Mouse (Mus musculus) CH12.LX (cell line): ENCODE data around the gene 4931406P16Rik. TPM values are rescaled to one million over a fixed set of nuclear protein-coding genes. Genes with fewer than 3 reads are reported as not detected.

Source experiments
- DNase-seq: peaks from one replicate; pipeline ENCODE4 v3.0.0-alpha.2; 2013; ENCODE audit errors: extremely low read depth
- H3K27ac ChIP-seq: 2 replicates; pipeline ENCODE4 v1.5.1; 2012; ENCODE audit warnings: low read depth, mild to moderate bottlenecking, control low read depth, moderate library complexity; ENCODE audit not compliant: insufficient read depth
- H3K27me3 ChIP-seq: replicated peaks from 2 replicates; pipeline ENCODE3; 2012; ENCODE audit warnings: inconsistent platforms
- H3K36me3 ChIP-seq, 2 experiments: replicated peaks in 1 of 2; 2 replicates each; pipeline versions ENCODE3 to v1.6.1; 2012; ENCODE audit warnings: inconsistent platforms in 1 of 2, low read length in 1 of 2, mild to moderate bottlenecking in 1 of 2, mixed read lengths in 1 of 2, moderate library complexity in 1 of 2; ENCODE audit not compliant: control insufficient read depth in 1 of 2, insufficient read depth in 1 of 2
- H3K4me1 ChIP-seq, 2 experiments: 2 replicates each; pipeline ENCODE4 v1.6.1; 2012; ENCODE audit warnings: inconsistent platforms in 1 of 2, moderate library complexity in 1 of 2; ENCODE audit not compliant: insufficient read depth in 2 of 2, control insufficient read depth in 1 of 2
- H3K4me2 ChIP-seq: 2 replicates; pipeline ENCODE4 v1.6.1; 2012; ENCODE audit warnings: low read depth, mild to moderate bottlenecking, control low read depth; ENCODE audit not compliant: poor library complexity, insufficient read depth, severe bottlenecking
- H3K4me3 ChIP-seq, 3 experiments: fragments of 150-350 bp in 1 of 3; sonication (generic) in 1 of 3; replicated peaks in 1 of 3; 2 replicates each; pipeline versions ENCODE3 to v1.5.1; 2011 to 2012; ENCODE audit warnings: low read depth in 2 of 3, low read length in 2 of 3, mild to moderate bottlenecking in 2 of 3, moderate library complexity in 2 of 3, control low read depth in 1 of 3, improper control_type of control experiment in 1 of 3, inconsistent platforms in 1 of 3, mixed read lengths in 1 of 3; ENCODE audit not compliant: poor library complexity in 1 of 3
- H3K79me2 ChIP-seq: replicated peaks from 2 replicates; pipeline ENCODE4 v1.6.1; 2012; ENCODE audit warnings: mild to moderate bottlenecking, moderate library complexity; ENCODE audit not compliant: control insufficient read depth, poor library complexity, insufficient read depth, severe bottlenecking; ENCODE audit errors: extremely low read depth
- H3K9ac ChIP-seq: 2 replicates; pipeline ENCODE4 v1.6.1; 2012; ENCODE audit warnings: low read depth, mild to moderate bottlenecking, control low read depth, moderate library complexity; ENCODE audit not compliant: insufficient read depth
- H3K9me3 ChIP-seq: replicated peaks from 2 replicates; pipeline ENCODE3; 2012; ENCODE audit warnings: low read length, inconsistent platforms, mixed read lengths
- BHLHE40 ChIP-seq: IDR thresholded peaks from 2 replicates; pipeline ENCODE4 v1.6.1; 2011; ENCODE audit warnings: mild to moderate bottlenecking, low read depth, low read length, improper control_type of control experiment
- CHD1 ChIP-seq: IDR thresholded peaks from 2 replicates; pipeline ENCODE4 v1.6.1; 2012; ENCODE audit warnings: low read depth, low read length, improper control_type of control experiment, inconsistent platforms
- CHD2 ChIP-seq: IDR thresholded peaks from 2 replicates; pipeline ENCODE4 v1.6.1; 2011; ENCODE audit warnings: low read length, improper control_type of control experiment
- CTCF ChIP-seq, 2 experiments: IDR thresholded peaks in 1 of 2; conservative IDR thresholded peaks in 1 of 2; 2 replicates each; pipeline ENCODE4 v1.5.1; 2011 to 2012; ENCODE audit warnings: low read depth in 2 of 2, low read length in 2 of 2, improper control_type of control experiment in 1 of 2, inconsistent platforms in 1 of 2, mild to moderate bottlenecking in 1 of 2, moderate library complexity in 1 of 2
- E2F4 ChIP-seq: IDR thresholded peaks from 2 replicates; pipeline ENCODE4 v1.6.1; 2011; ENCODE audit warnings: low read depth, low read length, improper control_type of control experiment; ENCODE audit not compliant: insufficient replicate concordance
- ELF1 ChIP-seq: IDR thresholded peaks from 2 replicates; pipeline ENCODE4 v1.6.1; 2014; ENCODE audit warnings: low read depth, mild to moderate bottlenecking, inconsistent platforms, low read length, improper control_type of control experiment
- EP300 ChIP-seq: IDR thresholded peaks from 2 replicates; pipeline ENCODE4 v1.6.1; 2011; ENCODE audit warnings: low read length, improper control_type of control experiment
- ETS1 ChIP-seq: conservative IDR thresholded peaks from 2 replicates; pipeline ENCODE4 v1.6.1; 2012; ENCODE audit warnings: low read depth, mild to moderate bottlenecking, inconsistent platforms, low read length, improper control_type of control experiment, moderate library complexity
- GABPA ChIP-seq: IDR thresholded peaks from 2 replicates; pipeline ENCODE4 v1.6.1; 2012; ENCODE audit warnings: low read depth, low read length, improper control_type of control experiment, inconsistent platforms; ENCODE audit not compliant: insufficient replicate concordance
- IRF4 ChIP-seq: IDR thresholded peaks from 2 replicates; pipeline ENCODE4 v1.6.1; 2014; ENCODE audit warnings: low read depth, mild to moderate bottlenecking, inconsistent platforms, low read length, improper control_type of control experiment
- JUND ChIP-seq: conservative IDR thresholded peaks from 2 replicates; pipeline ENCODE4 v1.6.1; 2011; ENCODE audit warnings: low read depth, low read length, improper control_type of control experiment
- MAFK ChIP-seq: IDR thresholded peaks from 2 replicates; pipeline ENCODE4 v1.6.1; 2011; ENCODE audit warnings: low read length, improper control_type of control experiment; ENCODE audit not compliant: insufficient replicate concordance
- MYC ChIP-seq: IDR thresholded peaks from 2 replicates; pipeline ENCODE4 v1.6.1; 2011; ENCODE audit warnings: low read depth, mild to moderate bottlenecking, improper control_type of control experiment, low read length
- NRF1 ChIP-seq: IDR thresholded peaks from 2 replicates; pipeline ENCODE4 v1.6.1; 2014; ENCODE audit warnings: low read depth, mild to moderate bottlenecking, inconsistent platforms, low read length, improper control_type of control experiment, moderate library complexity
- PAX5 ChIP-seq: IDR thresholded peaks from 2 replicates; pipeline ENCODE4 v1.6.1; 2012; ENCODE audit warnings: low read length, inconsistent platforms, mixed read lengths
- POLR2A ChIP-seq: IDR thresholded peaks from 2 replicates; pipeline ENCODE4 v1.6.1; 2011; ENCODE audit warnings: low read depth, mild to moderate bottlenecking, improper control_type of control experiment, low read length
- POLR2AphosphoS2 ChIP-seq: IDR thresholded peaks from 2 replicates; pipeline ENCODE4 v1.6.1; 2011; ENCODE audit warnings: low read depth, low read length, improper control_type of control experiment
- RAD21 ChIP-seq: IDR thresholded peaks from 2 replicates; pipeline ENCODE4 v1.6.1; 2011; ENCODE audit warnings: low read depth, mild to moderate bottlenecking, low read length, improper control_type of control experiment, moderate library complexity
- SMC3 ChIP-seq: IDR thresholded peaks from 2 replicates; pipeline ENCODE4 v1.6.1; 2011; ENCODE audit warnings: low read depth, low read length, improper control_type of control experiment
- TBP ChIP-seq: conservative IDR thresholded peaks from 2 replicates; pipeline ENCODE4 v1.6.1; 2011; ENCODE audit warnings: low read depth, low read length, improper control_type of control experiment
- UBTF ChIP-seq: IDR thresholded peaks from 2 replicates; pipeline ENCODE4 v1.6.1; 2012; ENCODE audit warnings: low read depth, mild to moderate bottlenecking, inconsistent platforms, low read length, improper control_type of control experiment, moderate library complexity
- USF1 ChIP-seq: IDR thresholded peaks from 2 replicates; pipeline ENCODE4 v1.6.1; 2014; ENCODE audit warnings: low read depth, mild to moderate bottlenecking, inconsistent platforms, low read length, improper control_type of control experiment
- ZMIZ1 ChIP-seq: IDR thresholded peaks from 2 replicates; pipeline ENCODE4 v1.6.1; 2012; ENCODE audit warnings: low read depth, mild to moderate bottlenecking, inconsistent platforms, low read length, improper control_type of control experiment
- ZNF384 ChIP-seq: IDR thresholded peaks from 2 replicates; pipeline ENCODE4 v1.6.1; 2012; ENCODE audit warnings: low read depth, low read length, improper control_type of control experiment, inconsistent platforms
- dilution Hi-C: fragments of 300-500 bp; cut with MboI; formaldehyde crosslinking; loops from 2 replicates; pipeline ENCODE4 v1.14.3; 2020; ENCODE audit warnings: low sequenced_read_pairs; ENCODE audit not compliant: extremely low pct_unique_long_range_greater_than_20kb, extremely low pct_ligation_motif_present
- in situ Hi-C: fragments of 300-500 bp; cut with MboI; formaldehyde crosslinking; loops from 3 replicates; pipeline ENCODE4 v1.14.3; 2019; ENCODE audit warnings: low sequenced_read_pairs, low pct_ligation_motif_present, low pct_unique_long_range_greater_than_20kb, mixed read lengths
- polyA plus RNA-seq: library from polyadenylated mRNA; unstranded; fragments of >175 nt; gene quantifications from 2 replicates; pipeline ENCODE4 v1.2.1, GENCODE M21; 2012; ENCODE audit warnings: low read depth; ENCODE audit not compliant: insufficient read length
- total RNA-seq, 2 experiments: library from RNA; depleted of rRNA; stranded (reverse); fragments of 300-350 nt in 1 of 2; fragments of >200 nt in 1 of 2; gene quantifications; 2 replicates each; pipeline ENCODE4 v1.2.3; 2012 to 2014

4931406P16Rik gene
- total and polyA plus RNA-seq, 3 experiments: 10.0 to 15.6 (median 11.7) TPM

- TF ChIP-seq CHD2: no peak
These were observed 116.9 kb downstream of the 4931406P16Rik start, which contains the start of gene Pdcd2l (continued) for GRCm38 (mm10) chr7:34196132-34197128.

- H3K27ac ChIP-seq: no peak overlapping the region
- peak; percentile 41 for DNase-seq
- 0 out of 2 replicates have a peak, but pooled peaks cover 8% of the 10 kb centered on the region for H3K79me2 ChIP-seq
- H3K4me2 ChIP-seq: peak overlapping the region; percentile 68
- peaks cover 16 to 35% of the 10 kb centered on the region in 2 experiments for H3K36me3 ChIP-seq
- H3K27me3 ChIP-seq: no peaks in the 10 kb centered on the region
- in situ Hi-C loops: no loop called here
- H3K9me3 ChIP-seq: no peaks in the 10 kb centered on the region
- TF ChIP-seq ETS1 (no peak), ZMIZ1 (no peak), UBTF (no peak), BHLHE40 (no peak), NRF1 (no peak), SMC3 (peak; percentile 27; the same call in 1 of the 2 replicates), EP300 (no peak), IRF4 (no peak), CTCF (conservative IDR thresholded peaks at IDR 0.05 in 1 of 2, IDR thresholded peaks at IDR 0.05 in 1 of 2; ENCODE audit: low read depth in 2 of 2, low read length in 2 of 2) (peak; percentile 35 to 57), ELF1 (no peak), CHD2 (no peak), USF1 (no peak), MAFK (no peak), RAD21 (peak; percentile 11; the same call in 1 of the 2 replicates)
- H3K4me1 ChIP-seq: peaks cover 2 to 16% of the 10 kb centered on the region in 2 experiments; a peak in 3 of 4 replicates
- dilution Hi-C loops: no loop called here
- peak overlapping the region; percentile 82 to 98 (median 94) for H3K4me3 ChIP-seq
- H3K9ac ChIP-seq: peak overlapping the region; percentile 79
These were observed 117.7 kb downstream of the 4931406P16Rik start for GRCm38 (mm10) chr7:34195632-34196031.

- Histone ChIP-seq H3K27ac (no peak overlapping the region), H3K4me1 (peaks cover 2 to 31% of the 10 kb centered on the region in 2 experiments; a peak in 3 of 4 replicates), H3K79me2 (0 out of 2 replicates have a peak, but pooled peaks cover 8% of the 10 kb centered on the region), H3K27me3 (no peaks in the 10 kb centered on the region), H3K4me3 (no peak overlapping the region), H3K36me3 (peaks cover 35 to 51% of the 10 kb centered on the region in 2 experiments), H3K4me2 (no peak overlapping the region), H3K9ac (no peak overlapping the region), H3K9me3 (no peaks in the 10 kb centered on the region)
- TF ChIP-seq CHD1 (no peak), PAX5 (no peak), POLR2A (no peak), MYC (no peak), BHLHE40 (no peak), USF1 (no peak), POLR2AphosphoS2 (no peak), JUND (no peak), E2F4 (no peak), TBP (no peak), GABPA (no peak), ELF1 (no peak), ZNF384 (no peak), RAD21 (no peak), CTCF (conservative IDR thresholded peaks at IDR 0.05 in 1 of 2, IDR thresholded peaks at IDR 0.05 in 1 of 2; ENCODE audit: low read depth in 2 of 2, low read length in 2 of 2) (no peak)
- in situ Hi-C loops (no loop called here), dilution Hi-C loops (no loop called here)
- no peak for DNase-seq
These were observed 120.5 kb downstream of the 4931406P16Rik start for GRCm38 (mm10) chr7:34192825-34193224.
